Mouse (Mus musculus): ENCODE data around the gene Gclc. TPM values are rescaled to one million over a fixed set of nuclear protein-coding genes. Genes with fewer than 3 reads are reported as not detected.

The Gclc gene
- total RNA-seq, 2 experiments from 2014 or later, result 23.4 to 26.0 TPM

GRCm38 (mm10) chr9:77779711-77780110 is 25.4 kb downstream of the Gclc start:
- intact Hi-C loops (cut with DNase I), result no loop called here
- DNase-seq, result no peak

GRCm38 (mm10) chr9:77781453-77782163 is 27.3 kb downstream of the Gclc start:
- intact Hi-C loops (cut with DNase I), result no loop called here
- DNase-seq, result no peak

- intact Hi-C loops (cut with DNase I), result no loop called here
- no peak for DNase-seq
Observed at GRCm38 (mm10) chr9:77782201-77782600, 27.9 kb downstream of the Gclc start.

GRCm38 (mm10) chr9:77783006-77783405 is 28.7 kb downstream of the Gclc start:
- intact Hi-C loops (cut with DNase I), result no loop called here
- DNase-seq, result no peak

- no peak for DNase-seq
- intact Hi-C loops (cut with DNase I), result no loop called here
Observed at GRCm38 (mm10) chr9:77785466-77785865, 31.1 kb downstream of the Gclc start.

GRCm38 (mm10) chr9:77787936-77788335 is 33.6 kb downstream of the Gclc start:
- intact Hi-C loops (cut with DNase I), result no loop called here
- DNase-seq, result no peak

GRCm38 (mm10) chr9:77789615-77790348 is 35.4 kb downstream of the Gclc start:
- intact Hi-C loops (cut with DNase I), result no loop called here
- DNase-seq, result peak; percentile 88

- intact Hi-C loops (cut with DNase I), result no loop called here
Observed at GRCm38 (mm10) chr9:77793838-77794237, 39.5 kb downstream of the Gclc start.

GRCm38 (mm10) chr9:77802461-77802860 is 48.1 kb downstream of the Gclc start:
- intact Hi-C loops (cut with DNase I), result no loop called here
- peak; percentile 19 for DNase-seq

More at GRCm38 (mm10) chr9:77793838-77794237, 39.5 kb downstream of the Gclc start:
- DNase-seq, result no peak

GRCm38 (mm10) chr9:77806426-77806825 is 52.1 kb downstream of the Gclc start:
- DNase-seq, result no peak
- intact Hi-C loops (cut with DNase I), result loop anchor here (5.0 kb wide), 1 partner anchor 111 kb away; the partner anchor contains the start of gene Elovl5

GRCm38 (mm10) chr9:77806842-77807668 is 52.7 kb downstream of the Gclc start:
- DNase-seq, result peak; percentile 81
- intact Hi-C loops (cut with DNase I), result loop anchor here (1.0 to 5.0 kb wide), 2 partner anchors 110 to 217 kb away; partner anchors contain the start of gene Elovl5

- intact Hi-C loops (cut with DNase I), result loop anchor here (5.0 kb wide), 1 partner anchor 109 kb away; the partner anchor contains the start of gene Elovl5
- DNase-seq, result no peak
Observed at GRCm38 (mm10) chr9:77808481-77808880, 54.1 kb downstream of the Gclc start.

GRCm38 (mm10) chr9:77818858-77819257 is 64.5 kb downstream of the Gclc start:
- intact Hi-C loops (cut with DNase I), result no loop called here
- no peak for DNase-seq

- intact Hi-C loops (cut with DNase I), result no loop called here
- no peak for DNase-seq
Observed at GRCm38 (mm10) chr9:77819318-77819717, 65.0 kb downstream of the Gclc start.

GRCm38 (mm10) chr9:77820836-77821235 is 66.5 kb downstream of the Gclc start:
- intact Hi-C loops (cut with DNase I), result no loop called here

GRCm38 (mm10) chr9:77825380-77825961 is 71.1 kb downstream of the Gclc start:
- no peak for DNase-seq
- intact Hi-C loops (cut with DNase I), result no loop called here

More at GRCm38 (mm10) chr9:77820836-77821235, 66.5 kb downstream of the Gclc start:
- DNase-seq, result no peak

- intact Hi-C loops (cut with DNase I), result no loop called here
- no peak for DNase-seq
Observed at GRCm38 (mm10) chr9:77826237-77826636, 71.9 kb downstream of the Gclc start.

GRCm38 (mm10) chr9:77828531-77828965 is 74.2 kb downstream of the Gclc start:
- DNase-seq, result no peak

GRCm38 (mm10) chr9:77834259-77834993 is 80.1 kb downstream of the Gclc start:
- intact Hi-C loops (cut with DNase I), result no loop called here
- no peak for DNase-seq

More at GRCm38 (mm10) chr9:77828531-77828965, 74.2 kb downstream of the Gclc start:
- intact Hi-C loops (cut with DNase I), result no loop called here

GRCm38 (mm10) chr9:77835122-77835521 is 80.8 kb downstream of the Gclc start:
- intact Hi-C loops (cut with DNase I), result no loop called here
- no peak for DNase-seq

Measured in left cerebral cortex, postnatal 4 days (tissue).